Mouse (Mus musculus) adrenal gland, adult 18-20 months (tissue): ENCODE data around the gene Fem1b. TPM values are rescaled to one million over a fixed set of nuclear protein-coding genes. Genes with fewer than 3 reads are reported as not detected.
A peak's percentile ranks its signal among the peaks of the same experiment; 100 is the strongest.
"Not testable (repeated sequence)": the region's sequence is repeated elsewhere in the genome, so short reads cannot be mapped to it uniquely, and the experiment has no call there.

Experiments used
- DNase-seq, 2 experiments: peaks; one replicate each; pipeline ENCODE4 v3.0.0; 2021 to 2022; ENCODE audit warnings: low spot score in 2 of 2
- long read RNA-seq, 2 experiments: library from polyadenylated mRNA; stranded (forward); transcript quantifications; one replicate each; pipeline ENCODE4 v2.0.0; 2021
- total RNA-seq, 2 experiments: library from RNA; stranded (reverse); gene quantifications; 1 replicate in 1 of 2; 2 replicates in 1 of 2; pipeline ENCODE4 v1.2.3; 2021

Gene Fem1b
- total RNA-seq: 10 to 100 TPM; 35.7 to 39.4 TPM
- long read RNA-seq, experiment 1, full-length matches to known transcripts: 5 of 6 reads
- long read RNA-seq, experiment 1, partial matches to known transcripts: 0 of 6 reads
- long read RNA-seq, experiment 1, other reads (novel, unspliced or antisense): 1 of 6 reads
- long read RNA-seq, experiment 2, full-length matches to known transcripts: 9 of 11 reads
- long read RNA-seq, experiment 2, partial matches to known transcripts: 0 of 11 reads
- long read RNA-seq, experiment 2, other reads (novel, unspliced or antisense): 2 of 11 reads

GRCm38 (mm10) chr9:62811516-62812121 lies at the start of gene Fem1b:
Gene Fem1b, minus strand, starts transcription at chr9:62811934.
- DNase-seq: peak; percentile 86 to 88

DNA sequence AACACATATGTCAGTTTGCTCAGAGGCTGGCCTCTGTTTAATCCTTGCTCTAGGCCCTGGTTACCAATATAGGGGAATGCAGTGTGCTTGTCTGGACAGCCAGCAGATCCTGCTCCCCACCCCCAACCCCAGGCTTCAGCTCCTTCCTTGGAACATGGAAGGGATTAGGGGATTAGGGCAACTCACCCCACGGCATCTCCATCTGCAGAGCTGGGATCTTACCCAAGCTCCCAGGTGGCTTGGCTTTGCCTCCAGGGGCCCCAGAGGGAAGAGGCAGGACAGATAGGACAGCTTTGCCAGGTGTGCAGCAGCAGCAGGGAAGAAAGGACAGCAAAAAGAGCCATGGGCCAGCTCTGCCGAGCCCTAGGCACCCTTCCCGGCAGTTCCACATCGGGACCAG lies 49.1 kb upstream of the Fem1b start:
- DNase-seq: no peak

DNA sequence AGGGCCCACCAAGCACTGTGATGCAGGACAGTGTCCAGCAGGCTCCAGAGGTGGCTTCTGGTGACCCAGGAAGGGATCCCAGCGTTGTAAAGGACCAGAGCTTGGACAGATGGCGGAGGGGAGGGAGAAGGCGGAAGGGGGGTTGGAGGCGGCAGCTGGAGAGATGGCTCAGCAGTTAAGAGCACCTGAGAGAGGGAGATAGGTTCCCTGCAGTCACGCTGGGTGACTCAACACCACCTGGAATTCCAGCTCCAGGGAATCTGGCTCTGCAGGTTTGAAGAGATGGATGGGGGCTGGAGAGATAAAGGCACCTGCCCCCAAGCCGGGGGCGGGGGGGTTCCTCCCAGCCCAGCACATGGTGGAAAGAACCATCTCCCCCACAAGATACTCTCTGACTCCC lies 48.4 kb upstream of the Fem1b start:
- not testable (repeated sequence) for DNase-seq

GRCm38 (mm10) chr9:62858266-62859019 lies 46.7 kb upstream of the Fem1b start:
- no peak for DNase-seq

DNA sequence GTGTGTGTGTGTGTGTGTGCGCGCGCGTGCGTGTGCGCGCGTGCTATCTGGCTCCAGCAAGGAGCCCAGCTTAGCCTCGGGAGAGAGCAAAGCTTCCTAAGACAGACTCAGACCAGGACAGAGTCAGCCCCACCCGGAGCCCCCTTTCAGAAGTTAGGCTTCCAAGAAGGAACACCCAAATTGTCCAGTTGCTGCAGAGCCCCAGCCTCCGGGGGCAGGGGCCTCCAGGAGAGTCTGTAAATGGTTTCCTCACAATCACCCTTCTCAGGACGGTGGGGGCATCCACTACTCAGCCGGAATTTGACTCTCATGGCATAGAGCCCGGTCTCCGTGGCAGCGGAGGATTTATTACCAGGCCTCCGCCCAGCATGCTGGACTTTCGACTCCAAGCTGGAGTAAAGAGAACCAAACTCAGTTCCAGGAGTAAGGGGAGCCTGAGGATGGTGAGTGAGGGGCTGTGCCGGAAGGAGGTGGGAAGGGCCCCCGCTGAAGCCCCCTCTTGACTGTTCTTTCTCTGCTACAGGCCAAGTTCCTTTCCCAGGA lies 46.1 kb upstream of the Fem1b start, which contains the start of gene Calml4:
TSS of gene Calml4 (plus strand) at position 362 of the 543 bp plus-strand sequence.
- peak; percentile 57 to 72 for DNase-seq

DNA sequence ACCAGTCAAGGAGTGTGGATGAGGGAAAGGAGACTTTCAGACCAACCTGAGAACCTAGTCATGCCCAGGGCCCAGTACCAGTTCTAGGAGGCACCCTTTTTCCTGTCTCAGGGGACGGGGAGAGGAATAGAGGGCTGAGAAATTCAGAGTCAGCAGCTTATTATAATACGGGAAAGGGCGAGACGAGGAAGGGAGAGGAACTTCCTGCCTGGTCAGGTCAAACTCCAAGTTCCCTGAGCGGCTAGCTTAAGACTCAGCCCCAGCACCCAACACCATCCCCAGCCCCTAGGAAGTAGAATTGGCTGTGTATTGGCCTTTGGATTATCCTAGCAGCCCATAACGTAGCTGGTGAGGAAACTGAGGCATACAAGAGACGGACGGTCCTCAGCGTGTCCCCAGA lies 45.5 kb upstream of the Fem1b start:
- no peak for DNase-seq

DNA sequence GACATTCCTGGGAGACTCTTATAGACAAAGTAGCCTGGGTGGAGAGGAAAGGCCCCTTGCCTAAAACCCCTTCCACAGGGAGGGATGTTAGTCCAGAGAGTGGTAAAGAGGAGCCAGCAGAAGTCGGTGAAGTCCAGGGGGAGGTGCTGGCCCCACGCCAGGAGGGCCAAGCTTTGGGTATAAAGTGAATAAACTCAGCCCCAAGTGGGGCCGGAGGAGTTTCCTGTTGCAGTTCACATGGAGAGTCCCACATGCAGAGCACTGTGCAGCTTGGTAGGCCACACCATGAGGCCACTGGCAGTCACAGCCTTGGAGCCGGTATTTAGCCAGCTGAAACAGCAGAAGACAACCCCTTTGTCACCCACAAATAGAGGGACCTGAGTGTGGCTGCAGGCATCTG lies 42.7 kb upstream of the Fem1b start:
- DNase-seq: no peak

DNA sequence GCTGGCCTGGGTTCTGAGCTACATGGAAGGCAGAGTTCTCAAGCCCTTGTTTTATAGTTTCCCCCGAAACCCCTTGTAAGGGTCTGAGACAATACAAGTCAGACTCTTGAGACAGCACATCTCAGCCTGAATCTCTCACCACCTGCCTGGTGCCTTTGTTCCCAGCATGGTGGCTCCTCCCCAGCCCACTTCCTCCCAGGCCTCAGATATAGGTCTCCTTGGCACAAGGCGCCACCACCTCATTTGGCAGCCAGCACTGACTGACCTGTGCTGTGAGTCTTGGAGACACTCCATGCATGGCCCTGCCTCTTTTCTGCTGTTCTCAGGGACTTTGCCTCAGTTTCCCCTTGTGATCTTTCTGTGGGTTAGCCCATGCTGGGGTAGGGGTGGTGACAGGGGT lies 39.8 kb upstream of the Fem1b start:
- no peak for DNase-seq

- DNase-seq: no peak
These were observed 36.9 kb upstream of the Fem1b start for GRCm38 (mm10) chr9:62848641-62849040.

DNA sequence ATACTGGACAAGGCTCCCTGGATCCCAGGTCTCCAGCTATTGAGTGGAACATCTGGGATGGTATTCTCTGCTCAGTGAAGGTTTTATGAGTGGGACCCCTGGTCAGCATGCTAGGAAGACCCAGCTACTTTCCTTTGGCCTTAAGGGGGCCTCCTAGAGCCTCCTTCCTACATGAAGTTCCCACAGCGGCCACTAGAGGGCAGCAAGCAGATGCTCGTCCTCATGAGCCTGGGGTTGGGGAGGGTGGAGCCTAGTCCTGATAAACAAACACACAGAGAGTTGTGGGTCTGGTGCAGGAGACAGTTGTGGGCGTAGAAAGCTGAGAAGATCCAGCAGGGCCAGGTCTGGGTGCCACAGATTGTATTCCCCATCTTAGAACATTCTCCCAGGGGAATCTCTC lies 36.0 kb upstream of the Fem1b start:
- peak; percentile 87 to 91 for DNase-seq

GRCm38 (mm10) chr9:62844461-62844860 lies 32.7 kb upstream of the Fem1b start:
- no peak for DNase-seq

DNA sequence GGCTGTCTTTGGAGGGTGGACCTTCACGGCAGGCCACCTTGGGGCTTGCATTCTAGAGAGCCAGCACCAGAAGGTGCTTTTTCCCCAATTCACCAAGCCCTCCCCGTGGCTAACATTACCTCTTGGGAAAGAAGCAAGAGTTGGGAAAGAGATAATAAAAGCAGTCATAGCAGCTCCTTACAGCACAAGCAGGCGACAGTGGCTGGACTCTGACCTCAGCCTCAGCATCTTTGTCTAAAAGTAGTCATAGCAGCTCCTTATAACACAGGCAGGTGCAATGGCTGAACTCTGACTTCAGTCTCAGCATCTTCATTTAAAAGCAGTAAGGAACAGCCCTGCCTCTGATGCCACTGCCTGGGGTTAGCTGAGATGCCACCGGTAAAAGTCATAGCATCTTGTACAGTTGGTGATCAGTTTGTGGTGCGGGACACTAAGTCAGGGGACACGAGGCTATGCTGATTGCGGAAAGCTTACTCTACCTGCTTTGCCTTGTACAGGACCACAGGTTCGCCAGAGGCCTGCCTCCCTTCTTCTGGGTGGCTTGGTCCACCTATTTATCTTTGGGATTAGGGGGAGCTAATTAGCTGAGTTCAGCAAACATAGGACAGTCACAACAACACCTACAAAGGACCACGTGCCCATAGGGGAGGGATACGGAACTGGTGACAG lies 31.8 kb upstream of the Fem1b start:
- no peak for DNase-seq

DNA sequence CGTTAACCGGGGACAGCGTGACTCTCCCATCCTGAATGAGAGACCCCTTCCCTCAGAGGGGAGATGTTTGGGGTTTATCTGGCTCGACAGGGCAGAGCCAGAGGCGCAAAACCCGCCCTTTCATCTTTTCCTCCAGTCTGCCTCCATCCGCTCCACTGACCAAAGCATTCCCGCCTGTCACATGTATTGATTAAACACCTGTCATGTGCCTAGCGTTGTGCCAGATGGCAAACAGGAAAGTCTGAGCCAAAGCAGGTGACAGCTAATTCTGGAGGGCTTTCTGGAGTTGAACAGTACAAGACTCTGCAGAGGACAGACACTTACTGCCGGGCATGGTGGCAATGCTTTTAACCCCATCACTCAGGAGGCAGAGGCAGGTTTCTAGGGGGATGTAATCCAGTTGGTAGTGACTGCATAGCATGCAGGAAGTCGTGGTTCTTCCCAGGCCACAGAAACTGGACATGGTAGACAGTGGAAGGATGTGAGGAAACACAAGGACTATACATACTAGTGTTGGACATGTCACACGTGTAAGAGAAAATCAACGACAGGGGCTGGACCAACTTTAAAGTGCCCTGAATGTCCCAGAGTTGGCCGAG lies 27.5 kb upstream of the Fem1b start:
- DNase-seq: no peak

DNA sequence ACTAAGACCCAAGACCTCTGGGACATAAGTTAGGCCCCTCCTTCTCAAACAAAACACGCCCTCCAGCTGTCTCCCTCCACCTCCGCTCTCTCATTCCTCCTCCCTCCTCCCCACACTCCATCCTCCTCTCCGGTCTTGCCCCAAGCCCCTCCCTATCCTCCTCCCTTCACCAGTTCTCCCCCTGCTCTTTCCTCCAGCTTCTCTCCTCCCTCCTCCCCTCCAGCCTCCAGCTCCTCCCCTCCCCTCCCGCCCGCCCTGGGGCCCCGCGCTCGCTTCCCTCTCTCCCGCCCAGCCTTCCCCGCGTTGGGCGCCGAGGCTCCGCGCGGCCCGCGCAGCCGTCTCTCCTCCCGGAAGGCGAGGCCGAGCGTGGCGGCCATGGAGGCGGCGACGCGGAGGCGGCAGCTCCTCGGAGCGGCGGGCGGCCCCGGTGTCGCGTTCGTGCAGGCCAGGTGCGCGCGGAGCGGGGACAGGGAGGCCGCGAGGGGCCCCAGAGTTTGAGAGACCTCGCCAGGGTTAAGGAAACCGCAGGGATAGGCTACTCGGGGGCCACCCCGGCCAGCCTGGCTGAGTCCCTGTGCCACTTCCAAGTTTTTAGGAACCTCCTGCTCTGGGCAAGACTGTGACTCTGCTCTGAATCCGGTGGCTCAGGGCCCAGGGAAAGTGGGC lies 26.9 kb upstream of the Fem1b start, which contains the start of gene Cln6:
TSS of gene Cln6 (plus strand) at position 280 of the 666 bp plus-strand sequence.
- peak; percentile 74 to 78 for DNase-seq

- DNase-seq: no peak
These were observed 26.4 kb upstream of the Fem1b start for GRCm38 (mm10) chr9:62838146-62838505.

DNA sequence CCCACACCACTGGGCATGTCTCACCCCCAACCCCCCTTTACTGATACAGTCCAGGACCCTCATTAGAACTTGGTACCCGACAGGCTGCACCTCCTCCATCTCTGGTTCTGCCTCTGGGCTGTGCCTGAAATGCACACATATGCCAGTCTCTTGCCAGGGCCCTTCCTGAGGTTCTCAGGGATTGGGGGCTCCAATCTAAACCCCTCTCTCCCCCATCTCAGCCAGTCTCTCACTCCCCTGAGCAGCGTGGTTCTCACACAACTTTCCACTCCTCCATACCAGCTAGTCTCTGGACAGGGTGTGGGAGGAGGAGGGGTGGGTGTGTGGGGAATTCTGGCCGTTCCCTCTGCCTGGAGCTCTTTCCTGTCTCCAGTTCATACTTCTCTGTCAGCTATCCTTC lies 25.9 kb upstream of the Fem1b start:
- no peak for DNase-seq

DNA sequence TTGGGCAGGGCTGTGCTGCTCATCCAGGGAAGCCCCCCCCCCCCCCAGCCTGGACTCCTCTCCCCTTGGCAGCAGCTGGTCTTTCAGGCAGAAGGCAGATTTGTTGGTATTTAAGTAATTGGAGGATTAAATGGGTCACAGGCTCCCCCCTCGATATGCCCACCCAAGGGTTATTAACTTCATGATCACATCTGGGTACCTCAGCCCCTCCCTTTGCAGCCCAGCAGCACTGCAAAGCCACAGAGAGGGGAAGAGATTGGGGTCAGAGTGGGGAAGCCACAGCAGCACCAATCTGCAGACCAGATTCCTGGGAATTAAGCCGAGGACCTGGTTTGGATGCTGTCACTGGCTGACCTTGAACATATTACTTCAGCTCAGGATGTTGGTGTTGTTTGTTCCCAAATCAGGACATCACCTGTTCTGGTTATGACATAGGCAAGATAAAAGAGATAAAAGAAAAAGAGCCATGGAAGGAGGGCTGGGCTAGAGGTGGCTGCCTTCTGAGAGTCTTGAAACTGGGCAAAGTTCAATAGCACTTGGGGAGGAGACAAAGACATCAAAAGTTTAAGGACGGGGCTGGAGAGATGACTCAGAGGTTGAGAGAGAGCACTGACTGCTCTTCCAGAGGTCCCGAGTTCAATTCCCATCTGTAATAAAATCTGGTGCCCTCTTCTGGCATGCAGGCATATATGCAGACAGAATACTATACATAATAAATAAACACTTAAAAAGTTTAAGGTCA lies 24.1 kb upstream of the Fem1b start:
- no peak for DNase-seq

DNA sequence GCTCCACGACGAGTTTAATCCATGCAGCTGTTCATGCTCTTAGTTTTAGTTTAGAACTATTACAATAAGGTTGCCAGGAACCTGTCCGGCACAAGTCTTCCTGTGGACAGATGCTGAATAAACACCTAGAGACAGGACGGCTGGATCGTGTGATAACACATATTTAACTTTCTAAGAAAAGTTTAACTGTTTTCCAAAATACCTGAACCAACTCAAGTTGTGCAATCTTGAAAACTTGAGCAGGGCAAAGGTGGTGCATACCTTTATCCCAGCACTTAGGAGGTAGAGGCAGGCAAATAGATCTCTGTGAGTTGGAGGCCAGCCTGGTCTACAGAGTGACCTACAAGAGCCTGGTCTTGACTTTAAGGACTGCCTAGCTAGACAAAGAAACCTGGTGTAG lies 23.2 kb upstream of the Fem1b start:
- DNase-seq: no peak

DNA sequence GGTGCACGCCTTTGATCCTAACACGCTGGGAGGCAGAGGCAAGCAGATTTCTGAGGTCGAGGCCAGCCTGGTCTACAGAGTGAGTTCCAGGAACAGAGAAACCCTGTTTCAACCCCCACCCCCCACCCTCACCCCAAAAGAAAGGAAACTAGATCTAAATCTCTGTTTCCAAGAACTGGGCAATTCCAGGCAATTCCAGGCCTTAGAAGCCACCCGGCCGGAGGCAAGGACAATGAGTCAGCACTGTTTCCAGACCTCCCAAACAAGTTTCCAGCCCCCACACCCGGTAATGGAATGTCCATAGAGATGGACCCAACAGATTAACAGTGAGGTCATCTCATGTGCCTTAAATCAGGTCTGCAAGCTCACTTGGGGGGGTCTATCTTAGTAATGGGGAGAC lies 18.1 kb upstream of the Fem1b start:
- no peak for DNase-seq

DNA sequence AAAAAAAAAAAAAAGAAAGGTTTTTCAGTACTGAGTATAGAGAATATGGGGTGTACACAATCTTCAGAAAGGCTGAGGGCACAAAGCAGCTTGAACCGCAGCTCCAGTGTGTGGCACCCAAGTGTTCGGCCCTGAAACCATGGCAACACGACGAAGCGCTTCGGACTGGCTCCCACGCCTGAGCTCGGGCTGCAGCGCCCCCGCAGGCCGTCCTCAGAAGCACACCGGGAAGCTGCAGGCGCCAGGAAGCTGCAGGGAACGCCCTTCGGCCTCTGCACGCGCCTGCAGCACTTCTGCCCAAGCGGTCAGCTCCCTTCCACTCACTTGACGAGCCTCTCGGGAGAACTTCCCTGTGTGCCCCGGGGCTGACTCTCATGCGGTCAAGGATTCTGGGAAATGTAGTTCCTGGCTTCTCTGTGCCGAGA lies 16.9 kb upstream of the Fem1b start:
- DNase-seq: peak; percentile 97 to 98
